Mouse (Mus musculus): ENCODE measurements at regions not wholly inside any gene's neighbourhood (a gene's known extent, or its start where the extent isn't known, plus 50 kb on each side); places are given as distances from the start of the nearest gene placed in this dataset.

DNA sequence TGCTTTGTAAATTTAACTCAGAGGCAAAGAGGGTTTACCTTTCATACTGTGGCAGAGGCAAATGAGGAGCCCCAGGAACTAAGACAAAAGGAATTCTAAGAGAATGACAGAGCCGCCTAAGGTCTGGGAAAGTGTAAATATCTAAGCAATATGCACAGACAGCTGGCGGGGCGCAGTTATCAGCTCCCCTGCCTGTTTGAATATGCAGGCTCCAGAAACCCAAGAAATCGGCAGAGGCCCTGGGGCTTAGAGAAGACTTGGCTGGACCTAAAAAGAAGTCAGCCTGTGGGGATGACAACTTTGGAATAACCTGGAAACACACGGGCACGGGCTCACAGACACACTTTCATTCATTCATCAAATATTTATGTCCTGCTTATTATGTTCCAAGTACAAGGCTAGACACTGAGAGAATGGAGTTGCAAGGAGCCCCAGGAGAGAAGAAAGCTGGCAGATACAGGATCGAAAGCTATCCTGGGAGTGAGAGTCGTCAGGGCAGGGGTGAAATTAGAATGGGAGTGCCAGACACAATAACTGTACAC is 222.2 kb upstream of the Rpl38 start:
- TF ChIP-seq CTCF (IDR thresholded peaks at IDR 0.05; ENCODE audit: control insufficient read depth, insufficient read depth, insufficient replicate concordance, low read depth, low read length) (no peak), POLR2A (IDR thresholded peaks at IDR 0.05; ENCODE audit: control insufficient read depth, low read depth, low read length) (no peak)
